Mouse (Mus musculus): Measurements from ENCODE around the gene Ttc7b. TPM values are rescaled to one million over a fixed set of nuclear protein-coding genes. Genes with fewer than 3 reads are reported as not detected.

Ttc7b gene
- polyA plus RNA-seq, 1 experiment = 20.4 TPM

DNA sequence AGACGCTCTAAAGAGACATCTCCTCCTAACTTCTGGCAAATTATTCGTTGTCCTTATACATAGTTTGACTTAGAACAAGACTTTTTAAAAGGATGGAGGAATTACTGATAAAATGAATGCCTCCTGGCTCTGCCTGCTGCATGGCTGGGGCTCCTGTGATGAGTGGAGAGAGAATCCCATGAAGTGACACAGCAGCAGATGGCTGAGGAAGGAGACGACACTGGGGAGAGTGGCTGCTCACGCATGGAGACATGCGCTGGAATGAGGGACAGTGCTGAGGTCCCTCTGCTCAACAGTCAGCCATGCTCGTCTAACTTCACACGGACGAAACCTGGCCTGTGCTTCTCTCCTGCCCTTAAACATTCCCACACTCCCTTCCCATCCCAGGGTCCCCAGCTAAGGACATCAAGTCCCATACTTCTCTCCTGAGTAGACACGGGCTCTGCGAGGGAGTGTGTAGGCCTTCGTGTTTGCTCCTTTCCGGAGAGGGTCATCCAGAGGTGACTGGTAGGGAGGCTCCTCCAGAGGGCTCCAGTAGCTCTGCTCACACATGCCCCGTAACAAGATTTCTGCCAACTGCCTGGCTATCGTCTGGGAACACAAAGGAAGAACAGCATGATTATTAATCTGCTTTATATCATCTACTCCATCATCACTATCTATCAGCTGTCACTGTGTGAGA is 105.8 kb downstream of the Ttc7b start:
- WGBS = 92% methylated on average over 14 of the region's 14 CpGs
- Histone ChIP-seq H3K36me3 (ENCODE audit: control insufficient read depth, insufficient read depth, low read length) (peaks cover 5% of the 10 kb centered on the region; the same call in 1 of the 2 replicates), H3K4me3 (ENCODE audit: extremely low read depth, insufficient read depth, insufficient read length) (no peak overlapping the region), H3K4me1 (ENCODE audit: control insufficient read depth, insufficient read depth, insufficient read length) (no peaks in the 10 kb centered on the region), H3K27me3 (ENCODE audit: control insufficient read depth, insufficient read depth, low read length) (no peaks in the 10 kb centered on the region), H3K27ac (ENCODE audit: insufficient read depth, low read length) (no peak overlapping the region)
- TF ChIP-seq POLR2A (IDR thresholded peaks at IDR 0.05; ENCODE audit: low read depth, low read length) = no peak
- TF ChIP-seq CTCF (IDR thresholded peaks at IDR 0.05; ENCODE audit: extremely low read depth, insufficient read depth, insufficient read length, insufficient replicate concordance) = no peak
- no peak for DNase-seq (ENCODE audit: low read depth in 1 of 2, low spot score in 2 of 2)

DNA sequence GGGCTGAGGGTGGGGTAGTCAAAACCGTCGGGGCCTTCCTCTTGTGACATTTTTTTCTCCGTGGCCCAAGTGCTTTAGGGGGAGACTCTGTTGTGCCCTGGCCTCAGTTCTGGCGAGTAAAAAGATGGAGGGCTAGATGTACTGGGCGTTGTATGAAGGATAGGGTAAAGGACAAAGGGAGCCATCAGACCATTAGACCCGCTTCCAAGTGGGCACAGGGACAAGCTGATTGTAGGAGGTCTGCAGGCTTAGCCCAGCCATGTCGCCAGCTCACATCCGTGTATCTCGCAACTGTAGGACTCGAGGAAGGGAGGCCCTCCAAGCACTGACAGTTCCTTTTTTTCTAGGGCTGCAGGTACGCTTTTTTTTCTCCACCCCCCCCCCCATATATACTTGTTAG is 111.9 kb downstream of the Ttc7b start:
- Histone ChIP-seq H3K4me1 (ENCODE audit: control insufficient read depth, insufficient read depth, insufficient read length) (no peaks in the 10 kb centered on the region), H3K27me3 (ENCODE audit: control insufficient read depth, insufficient read depth, low read length) (no peaks in the 10 kb centered on the region), H3K27ac (ENCODE audit: insufficient read depth, low read length) (no peak overlapping the region), H3K4me3 (ENCODE audit: extremely low read depth, insufficient read depth, insufficient read length) (no peak overlapping the region), H3K36me3 (ENCODE audit: control insufficient read depth, insufficient read depth, low read length) (no peaks in the 10 kb centered on the region)
- DNase-seq (ENCODE audit: low read depth in 1 of 2, low spot score in 2 of 2) = no peak
- 84% methylated on average over 11 of the region's 11 CpGs for WGBS
- no peak for TF ChIP-seq CTCF (IDR thresholded peaks at IDR 0.05; ENCODE audit: extremely low read depth, insufficient read depth, insufficient read length, insufficient replicate concordance)
- TF ChIP-seq POLR2A (IDR thresholded peaks at IDR 0.05; ENCODE audit: low read depth, low read length) = no peak

DNA sequence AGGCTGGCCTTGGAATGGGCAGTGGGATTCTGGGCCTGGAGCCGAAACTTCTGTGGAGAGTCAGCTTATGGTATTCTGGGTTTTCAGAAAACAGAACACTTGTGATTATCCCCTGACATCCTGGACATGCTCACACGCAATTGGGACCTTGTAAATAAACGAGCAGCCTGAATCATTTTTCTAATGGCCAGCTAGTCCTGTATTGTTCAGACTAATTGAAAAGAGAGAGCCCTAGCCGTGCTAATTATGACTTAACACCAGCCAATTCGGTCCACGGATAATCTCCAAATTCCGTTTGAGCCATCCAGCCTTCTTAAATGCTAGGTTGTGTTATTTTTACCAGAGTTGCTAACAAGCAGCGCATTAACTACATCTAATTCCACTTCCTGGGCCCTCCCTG is 112.5 kb downstream of the Ttc7b start:
- H3K4me1 ChIP-seq (ENCODE audit: control insufficient read depth, insufficient read depth, insufficient read length) = no peaks in the 10 kb centered on the region
- H3K27me3 ChIP-seq (ENCODE audit: control insufficient read depth, insufficient read depth, low read length) = no peaks in the 10 kb centered on the region
- WGBS = 93% methylated on average over 8 of the region's 8 CpGs
- H3K36me3 ChIP-seq (ENCODE audit: control insufficient read depth, insufficient read depth, low read length) = no peaks in the 10 kb centered on the region
- no peak overlapping the region for H3K27ac ChIP-seq (ENCODE audit: insufficient read depth, low read length)
- DNase-seq (ENCODE audit: low read depth in 1 of 2, low spot score in 2 of 2) = no peak
- TF ChIP-seq POLR2A (IDR thresholded peaks at IDR 0.05; ENCODE audit: low read depth, low read length) = no peak
- no peak for TF ChIP-seq CTCF (IDR thresholded peaks at IDR 0.05; ENCODE audit: extremely low read depth, insufficient read depth, insufficient read length, insufficient replicate concordance)
- H3K4me3 ChIP-seq (ENCODE audit: extremely low read depth, insufficient read depth, insufficient read length) = no peak overlapping the region

DNA sequence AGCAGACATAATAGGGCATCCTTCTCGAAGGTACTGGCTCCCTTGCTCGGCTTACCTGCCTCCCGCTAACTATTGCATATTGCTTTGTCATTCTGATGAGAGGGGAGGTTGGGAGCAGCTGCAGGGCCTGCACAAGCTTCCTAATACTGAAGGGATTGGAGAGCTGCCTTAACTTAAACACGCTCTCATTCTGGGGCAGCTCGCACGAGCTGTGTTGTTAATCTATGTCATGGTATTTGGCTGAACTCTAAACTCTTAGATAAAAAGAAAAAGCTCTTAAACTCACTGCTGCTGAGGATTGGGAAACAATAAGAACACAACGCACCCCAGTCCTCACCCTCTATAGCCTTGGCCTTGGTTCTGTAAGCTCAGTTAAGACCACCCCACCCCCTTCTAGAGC is 113.3 kb downstream of the Ttc7b start:
- H3K4me1 ChIP-seq (ENCODE audit: control insufficient read depth, insufficient read depth, insufficient read length) = no peaks in the 10 kb centered on the region
- DNase-seq (ENCODE audit: low read depth in 1 of 2, low spot score in 2 of 2) = no peak
- WGBS = 91% methylated on average over 7 of the region's 7 CpGs
- no peak overlapping the region for H3K27ac ChIP-seq (ENCODE audit: insufficient read depth, low read length)
- H3K27me3 ChIP-seq (ENCODE audit: control insufficient read depth, insufficient read depth, low read length) = no peaks in the 10 kb centered on the region
- no peak for TF ChIP-seq POLR2A (IDR thresholded peaks at IDR 0.05; ENCODE audit: low read depth, low read length)
- TF ChIP-seq CTCF (IDR thresholded peaks at IDR 0.05; ENCODE audit: extremely low read depth, insufficient read depth, insufficient read length, insufficient replicate concordance) = no peak
- H3K36me3 ChIP-seq (ENCODE audit: control insufficient read depth, insufficient read depth, low read length) = no peaks in the 10 kb centered on the region
- H3K4me3 ChIP-seq (ENCODE audit: extremely low read depth, insufficient read depth, insufficient read length) = no peak overlapping the region

DNA sequence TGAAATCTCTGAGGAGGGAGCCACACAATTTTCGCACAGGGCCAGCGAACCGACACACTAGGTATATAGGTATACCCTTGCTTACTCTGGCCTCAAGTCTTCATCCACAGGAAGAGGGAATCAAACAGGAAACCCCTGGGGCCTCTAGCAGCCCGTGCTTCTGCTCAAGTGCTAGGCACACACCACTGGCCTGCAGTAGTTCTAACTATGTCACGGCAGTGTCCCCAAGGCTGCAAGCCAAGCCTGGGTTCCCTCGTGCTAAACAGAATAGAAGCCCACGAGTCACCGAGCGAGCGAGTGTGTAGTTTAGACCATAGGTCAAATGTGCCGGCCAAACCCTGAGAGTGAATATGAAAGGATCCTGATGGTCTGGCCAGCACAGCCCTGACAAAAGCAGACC is 114.5 kb downstream of the Ttc7b start:
- WGBS = 50% methylated on average over 11 of the region's 11 CpGs
- Histone ChIP-seq H3K36me3 (ENCODE audit: control insufficient read depth, insufficient read depth, low read length) (no peaks in the 10 kb centered on the region), H3K4me1 (ENCODE audit: control insufficient read depth, insufficient read depth, insufficient read length) (no peaks in the 10 kb centered on the region), H3K4me3 (ENCODE audit: extremely low read depth, insufficient read depth, insufficient read length) (no peak overlapping the region), H3K27ac (ENCODE audit: insufficient read depth, low read length) (no peak overlapping the region), H3K27me3 (ENCODE audit: control insufficient read depth, insufficient read depth, low read length) (no peaks in the 10 kb centered on the region)
- no peak for TF ChIP-seq POLR2A (IDR thresholded peaks at IDR 0.05; ENCODE audit: low read depth, low read length)
- no peak for TF ChIP-seq CTCF (IDR thresholded peaks at IDR 0.05; ENCODE audit: extremely low read depth, insufficient read depth, insufficient read length, insufficient replicate concordance)
- no peak for DNase-seq (ENCODE audit: low read depth in 1 of 2, low spot score in 2 of 2)

DNA sequence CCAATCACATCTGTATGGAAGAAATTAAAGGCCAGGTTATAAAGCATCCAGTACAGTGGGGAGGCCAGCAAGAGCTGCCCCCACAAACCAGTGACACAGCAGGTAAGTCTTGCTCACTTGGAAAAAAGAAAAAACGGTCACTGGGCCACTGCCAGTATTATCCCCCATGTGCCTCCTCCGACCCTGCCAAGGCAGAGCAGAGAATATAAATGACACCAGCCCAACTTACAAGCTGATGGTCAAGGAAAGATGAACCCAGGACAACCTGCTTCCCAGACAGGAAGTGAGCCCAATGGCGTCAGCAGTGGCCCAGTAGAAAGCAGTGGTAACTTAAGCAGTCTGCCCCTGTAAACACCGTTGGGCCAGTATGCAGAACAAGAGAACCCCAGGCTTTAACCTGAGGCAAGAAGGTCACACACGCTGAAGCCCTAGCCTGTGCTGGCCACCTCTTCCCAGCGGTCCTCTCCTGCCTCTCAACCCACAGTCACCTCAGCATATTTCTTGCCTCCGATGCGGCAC is 115.1 kb downstream of the Ttc7b start:
- WGBS = 76% methylated on average over 8 of the region's 8 CpGs
- Histone ChIP-seq H3K4me1 (ENCODE audit: control insufficient read depth, insufficient read depth, insufficient read length) (no peaks in the 10 kb centered on the region), H3K36me3 (ENCODE audit: control insufficient read depth, insufficient read depth, low read length) (no peaks in the 10 kb centered on the region)

DNA sequence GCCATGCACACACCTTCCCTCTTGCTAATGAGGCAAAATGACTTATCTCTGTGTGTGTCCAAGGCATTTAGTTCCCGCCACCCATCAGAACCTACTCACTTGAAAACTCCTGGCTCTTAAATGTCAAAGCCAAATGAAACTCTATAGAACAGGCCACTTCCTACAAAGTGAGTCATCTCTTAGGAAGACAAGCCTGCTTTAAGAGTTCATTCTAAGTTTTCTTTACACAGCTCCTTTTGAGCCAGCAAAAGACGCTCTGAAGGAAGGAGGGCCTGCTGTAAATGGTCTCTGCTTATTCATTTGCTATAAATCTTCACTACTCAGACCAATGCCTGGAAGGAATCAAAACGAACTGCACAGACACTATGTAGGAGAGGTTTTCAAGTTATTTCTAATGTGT is 116.2 kb downstream of the Ttc7b start:
- TF ChIP-seq CTCF (IDR thresholded peaks at IDR 0.05; ENCODE audit: extremely low read depth, insufficient read depth, insufficient read length, insufficient replicate concordance) (no peak), POLR2A (IDR thresholded peaks at IDR 0.05; ENCODE audit: low read depth, low read length) (no peak)
- WGBS = 92% methylated on average over 3 of the region's 3 CpGs
- Histone ChIP-seq H3K4me3 (ENCODE audit: extremely low read depth, insufficient read depth, insufficient read length) (no peak overlapping the region), H3K36me3 (ENCODE audit: control insufficient read depth, insufficient read depth, low read length) (no peaks in the 10 kb centered on the region), H3K27ac (ENCODE audit: insufficient read depth, low read length) (no peak overlapping the region), H3K27me3 (ENCODE audit: control insufficient read depth, insufficient read depth, low read length) (no peaks in the 10 kb centered on the region), H3K4me1 (ENCODE audit: control insufficient read depth, insufficient read depth, insufficient read length) (no peaks in the 10 kb centered on the region)
- DNase-seq (ENCODE audit: low read depth in 1 of 2, low spot score in 2 of 2) = no peak

More for the DNA sequence above, 115.1 kb downstream of the Ttc7b start:
- DNase-seq (ENCODE audit: low read depth in 1 of 2, low spot score in 2 of 2) = no peak
- TF ChIP-seq POLR2A (IDR thresholded peaks at IDR 0.05; ENCODE audit: low read depth, low read length) = no peak
- no peak for TF ChIP-seq CTCF (IDR thresholded peaks at IDR 0.05; ENCODE audit: extremely low read depth, insufficient read depth, insufficient read length, insufficient replicate concordance)
- Histone ChIP-seq H3K4me3 (ENCODE audit: extremely low read depth, insufficient read depth, insufficient read length) (no peak overlapping the region), H3K27ac (ENCODE audit: insufficient read depth, low read length) (no peak overlapping the region), H3K27me3 (ENCODE audit: control insufficient read depth, insufficient read depth, low read length) (no peaks in the 10 kb centered on the region)

Data from spleen, adult 2 months (tissue).